Mouse (Mus musculus) thymus, adult 18-20 months (tissue): ENCODE data around the gene Ccser1.
"Not testable (repeated sequence)": the region's sequence is repeated elsewhere in the genome, so short reads cannot be mapped to it uniquely, and the experiment has no call there.

Experiments used
- DNase-seq, 2 experiments: peaks; one replicate each; pipeline ENCODE4 v3.0.0; 2022; ENCODE audit warnings: mixed read lengths in 2 of 2

The Ccser1 gene

DNA sequence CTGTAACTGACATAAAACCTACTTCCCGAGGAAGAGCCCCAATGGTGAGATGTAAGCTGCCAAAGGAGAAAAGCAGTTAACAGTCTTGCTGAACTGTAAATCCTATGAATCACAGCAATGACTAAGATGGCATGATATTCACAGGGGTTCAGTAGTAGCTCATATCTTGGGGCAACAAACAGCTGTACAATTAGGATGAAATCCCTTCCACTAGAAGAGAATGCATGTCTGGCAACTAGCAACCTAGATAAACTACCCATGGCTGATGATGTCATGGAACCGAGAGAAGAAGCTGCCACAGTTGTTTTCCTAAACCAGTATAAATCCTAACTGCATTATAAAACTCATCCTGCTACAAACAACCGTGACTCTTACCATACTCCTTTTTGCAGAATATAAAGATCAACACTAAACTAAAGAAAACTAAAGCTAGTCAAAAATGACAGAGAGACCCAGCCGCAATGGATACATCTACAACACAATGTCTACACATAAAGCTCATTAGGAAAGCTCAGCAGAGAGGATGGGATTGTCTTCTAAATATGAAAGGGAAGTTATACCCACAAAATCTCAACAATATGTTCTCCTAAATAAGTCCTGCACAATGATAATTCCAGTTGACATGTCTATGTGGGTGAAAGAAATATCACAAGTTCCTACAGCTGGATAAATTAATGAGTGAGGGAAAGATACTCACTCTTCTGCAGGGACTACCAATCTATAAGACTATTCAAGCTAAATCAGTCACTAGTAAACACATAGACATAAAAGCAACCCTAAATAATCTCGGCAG lies 550.2 kb downstream of the Ccser1 start:
- no peak for DNase-seq

DNA sequence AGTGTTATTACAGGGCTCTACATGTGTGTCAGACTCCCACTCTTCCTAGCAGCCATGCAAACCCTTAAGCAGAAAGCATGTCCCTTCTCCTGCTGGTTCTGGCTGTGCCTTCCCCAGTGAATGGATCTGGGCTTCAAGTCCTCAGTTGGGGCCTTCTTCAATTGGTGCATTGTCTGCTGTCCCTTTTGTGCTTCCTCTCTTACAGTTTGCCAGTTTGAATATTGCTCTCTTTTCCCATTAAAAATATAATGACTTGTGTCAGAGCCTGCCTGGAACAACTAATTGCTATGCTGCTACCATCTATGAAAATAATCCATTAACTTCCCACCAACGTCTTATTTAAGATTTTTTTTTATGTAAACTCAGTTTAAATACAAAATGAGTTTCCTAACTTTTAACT lies 566.2 kb downstream of the Ccser1 start:
- no peak for DNase-seq

- no peak for DNase-seq
Measured at GRCm38 (mm10) chr6:61762135-61762534, 582.0 kb downstream of the Ccser1 start.

- DNase-seq: no peak
Measured at GRCm38 (mm10) chr6:61763379-61763778, 583.3 kb downstream of the Ccser1 start.

DNA sequence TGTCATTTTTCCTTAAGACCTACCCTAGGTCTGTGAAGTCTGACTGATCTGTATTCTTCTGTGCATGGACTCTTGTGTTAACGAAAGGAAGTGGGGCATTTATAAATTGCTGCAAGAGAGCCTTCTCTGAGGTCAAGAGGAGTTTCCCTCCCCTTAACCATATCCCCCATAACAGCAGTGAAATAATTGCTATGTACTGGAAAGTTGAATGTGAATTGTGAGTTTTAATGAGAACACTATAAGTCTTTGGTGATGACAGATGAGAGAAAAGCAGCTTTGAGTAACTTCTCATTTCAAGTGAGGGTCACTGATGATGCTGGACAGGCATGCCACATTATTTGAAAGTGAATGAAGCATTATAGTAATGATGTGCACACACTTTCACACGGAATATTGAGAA lies 585.7 kb downstream of the Ccser1 start:
- no peak for DNase-seq

- no peak for DNase-seq
Measured at GRCm38 (mm10) chr6:61767151-61767550, 587.0 kb downstream of the Ccser1 start.

- no peak for DNase-seq
Measured at GRCm38 (mm10) chr6:61786706-61787105, 606.6 kb downstream of the Ccser1 start.

GRCm38 (mm10) chr6:61800889-61801288 lies 620.8 kb downstream of the Ccser1 start:
- DNase-seq: no peak

- DNase-seq: no peak
Measured at GRCm38 (mm10) chr6:61805481-61805880, 625.4 kb downstream of the Ccser1 start.

DNA sequence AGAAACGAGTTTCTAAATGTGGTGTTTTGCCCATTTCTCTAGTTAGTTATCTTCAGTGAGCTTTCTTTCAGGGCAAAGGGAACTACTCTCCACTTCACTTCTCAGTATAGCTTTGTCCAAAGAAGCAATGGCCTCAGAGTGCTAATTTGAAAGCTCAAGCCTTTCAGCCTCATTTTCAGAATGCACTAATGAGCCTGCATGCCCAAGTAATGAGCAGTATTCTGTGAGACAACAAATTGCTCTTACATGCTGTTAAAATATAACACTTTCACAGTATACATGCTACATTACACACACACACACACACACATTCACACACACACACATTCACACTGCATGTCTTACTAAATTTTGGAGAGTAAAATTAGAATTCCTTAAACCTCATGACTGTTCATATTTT lies 637.6 kb downstream of the Ccser1 start:
- DNase-seq: no peak

DNA sequence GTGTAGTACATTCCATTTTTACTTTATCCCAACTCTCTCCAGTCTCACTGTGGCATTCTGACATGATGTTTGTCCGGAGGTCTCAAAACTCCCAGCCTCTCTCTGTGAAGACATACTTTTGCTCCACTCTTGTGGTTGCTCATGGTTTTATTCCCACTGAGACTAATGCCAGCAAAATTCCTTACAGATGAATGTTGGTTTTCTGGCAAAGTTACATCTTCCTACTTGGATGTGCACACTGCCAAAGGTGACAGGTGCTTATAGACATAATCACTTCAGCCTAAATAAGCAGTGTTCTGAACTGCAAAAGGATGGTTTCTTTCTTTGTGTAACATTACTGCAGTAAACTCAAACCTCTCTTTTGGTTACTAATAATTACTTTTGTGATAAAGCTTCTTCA lies 696.2 kb downstream of the Ccser1 start:
- DNase-seq: no peak

DNA sequence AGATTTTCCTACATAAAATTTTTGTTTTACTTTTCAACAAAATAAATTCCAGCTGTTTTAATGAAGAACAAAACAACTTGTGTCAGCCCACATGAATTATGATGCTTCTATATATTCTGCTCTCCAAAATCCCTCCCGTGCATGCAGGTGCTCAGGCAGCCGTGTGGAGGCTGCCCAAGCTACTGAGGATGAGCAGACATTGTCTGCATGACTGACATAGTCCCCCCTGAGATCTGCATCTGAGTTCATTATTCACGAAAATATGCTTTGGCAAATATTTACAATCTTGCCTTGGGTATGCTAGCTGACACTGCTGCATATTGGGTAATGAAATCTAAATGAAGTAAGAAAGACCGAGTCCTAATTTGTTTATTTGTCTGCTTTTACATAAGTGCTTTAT lies 718.1 kb downstream of the Ccser1 start:
- no peak for DNase-seq

DNA sequence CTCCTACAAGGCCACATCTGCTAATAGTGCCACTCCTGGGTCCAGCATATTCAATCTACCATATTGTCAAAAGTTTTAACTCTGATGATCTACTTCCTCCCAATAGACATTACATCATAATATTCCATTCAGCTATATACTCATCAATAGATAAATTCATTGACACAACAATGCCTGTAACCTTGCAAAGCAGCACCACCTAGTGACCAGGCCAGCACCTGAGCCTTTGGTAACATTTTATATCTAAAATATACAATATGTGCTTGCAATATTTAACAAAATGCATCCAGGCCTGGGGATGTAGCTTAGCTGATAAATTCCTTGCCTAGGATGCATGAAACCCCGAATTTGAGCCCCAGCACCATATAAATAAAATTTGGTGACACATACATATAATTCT lies 722.6 kb downstream of the Ccser1 start:
- no peak for DNase-seq

GRCm38 (mm10) chr6:61912896-61913295 lies 732.8 kb downstream of the Ccser1 start:
- no peak for DNase-seq

- DNase-seq: no peak
Measured at GRCm38 (mm10) chr6:61931622-61932021, 751.5 kb downstream of the Ccser1 start.

- no peak for DNase-seq
Measured at GRCm38 (mm10) chr6:61936656-61937055, 756.5 kb downstream of the Ccser1 start.

GRCm38 (mm10) chr6:61939236-61939635 lies 759.1 kb downstream of the Ccser1 start:
- no peak for DNase-seq

GRCm38 (mm10) chr6:61953703-61954102 lies 773.6 kb downstream of the Ccser1 start:
- DNase-seq: no peak

DNA sequence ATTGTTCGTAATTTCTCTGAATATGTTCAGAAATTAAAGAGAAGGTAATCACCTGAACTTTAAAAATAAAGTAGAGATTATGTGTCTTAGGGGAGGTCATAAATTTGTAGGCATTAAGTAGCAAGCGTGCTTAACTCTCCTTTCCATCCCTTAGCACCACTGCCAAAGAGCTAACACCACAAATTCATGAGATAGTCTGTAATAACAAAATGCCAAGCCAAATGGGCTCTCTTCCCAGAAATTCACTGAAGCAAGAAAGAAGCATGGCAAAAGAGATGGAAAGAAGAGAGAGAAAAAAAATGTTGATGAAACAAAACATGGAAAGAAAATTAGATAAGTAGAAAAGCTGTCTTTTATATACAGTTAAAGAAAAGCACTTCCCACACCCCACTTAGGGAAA lies 796.8 kb downstream of the Ccser1 start:
- no peak for DNase-seq

DNA sequence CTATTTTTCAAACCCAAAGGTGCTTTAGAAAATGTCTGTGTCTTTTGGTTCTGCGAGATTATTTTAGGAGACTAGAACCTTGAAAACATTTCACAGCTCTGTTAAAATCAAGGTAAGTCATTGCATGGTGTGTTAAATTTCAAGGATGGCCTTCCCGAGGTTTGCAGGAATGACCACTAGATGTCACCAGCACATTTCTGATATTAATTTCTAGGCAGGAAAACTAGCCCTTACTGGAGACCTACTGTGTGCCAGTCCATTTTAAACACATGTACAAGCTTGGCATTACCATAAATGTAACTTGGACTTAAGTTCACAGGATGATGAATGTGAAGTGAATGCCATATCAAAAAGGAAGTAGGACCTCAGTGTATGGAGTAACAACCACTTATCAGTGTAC lies 798.3 kb downstream of the Ccser1 start:
- DNase-seq: no peak

DNA sequence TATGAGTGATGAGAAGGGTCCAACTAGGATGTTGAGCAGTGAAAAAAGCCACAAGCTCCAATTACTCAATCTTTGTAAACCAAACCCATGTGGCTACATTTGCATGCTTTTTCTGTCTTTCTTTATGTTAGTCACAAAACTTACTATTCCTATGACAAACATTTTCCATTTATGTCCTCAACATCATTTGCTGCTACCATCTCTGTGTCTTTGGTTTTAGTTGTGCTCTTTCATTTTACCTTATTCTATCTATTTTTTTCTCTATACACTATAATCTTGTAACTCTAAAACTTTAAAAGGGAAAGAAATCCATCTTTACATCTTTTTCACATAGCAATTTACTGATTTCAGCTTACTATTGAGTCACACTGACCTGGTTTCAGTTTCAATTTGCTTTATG lies 834.2 kb downstream of the Ccser1 start:
- no peak for DNase-seq

- no peak for DNase-seq
Measured at GRCm38 (mm10) chr6:62044454-62044853, 864.3 kb downstream of the Ccser1 start.

- DNase-seq: not testable (repeated sequence)
Measured at GRCm38 (mm10) chr6:62045042-62045441, 864.9 kb downstream of the Ccser1 start.

GRCm38 (mm10) chr6:62055276-62055675 lies 875.2 kb downstream of the Ccser1 start:
- DNase-seq: no peak

- no peak for DNase-seq
Measured at GRCm38 (mm10) chr6:62066363-62067023, 886.4 kb downstream of the Ccser1 start.
